Mouse (Mus musculus): ENCODE data around the gene Slc35e3.
A peak's percentile ranks its signal among the peaks of the same experiment; 100 is the strongest.

Gene Slc35e3

DNA sequence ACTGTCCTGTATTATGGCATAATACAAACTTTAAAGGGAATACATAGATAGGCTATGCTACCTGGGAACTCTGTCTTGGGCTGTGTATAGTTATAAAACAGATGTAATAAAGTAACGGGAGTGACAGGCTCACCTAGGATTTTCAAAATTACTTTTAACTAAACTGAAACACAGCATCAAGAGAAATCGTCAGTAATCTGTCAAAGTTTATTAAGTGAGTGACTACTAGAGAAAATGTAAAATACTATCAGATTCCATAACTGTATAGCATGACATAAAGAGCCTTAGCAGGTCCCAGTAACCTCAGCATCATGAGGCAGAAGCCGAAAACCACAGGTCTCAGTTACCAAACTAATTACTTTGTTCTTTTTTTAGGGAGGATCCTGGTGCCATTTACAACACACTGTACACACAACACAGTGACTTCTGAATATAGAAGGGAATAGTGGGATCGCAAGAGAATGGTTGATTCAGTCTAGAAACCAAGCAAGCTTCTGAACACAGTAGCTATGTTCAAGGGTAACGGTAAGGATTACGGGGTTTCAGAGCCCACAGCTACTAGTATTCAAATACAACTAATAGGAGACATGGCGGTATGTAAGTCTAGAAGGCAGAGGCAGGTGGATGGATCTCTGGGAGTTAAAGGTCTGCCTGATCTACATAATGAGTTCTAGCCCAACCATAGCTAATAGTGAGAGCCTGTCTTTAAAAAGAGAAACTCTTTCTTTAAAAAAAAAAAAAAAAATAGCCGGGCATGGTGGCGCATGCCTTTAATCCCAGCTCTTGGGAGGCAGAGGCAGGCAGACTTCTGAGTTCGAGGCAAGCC, 47.6 kb downstream of the Slc35e3 start:
- DNase-seq (ENCODE audit: low read depth, low spot score) = no peak

- DNase-seq (ENCODE audit: low read depth, low spot score) = no peak
Observed at GRCm38 (mm10) chr10:117697561-117698115, 48.5 kb downstream of the Slc35e3 start.

DNA sequence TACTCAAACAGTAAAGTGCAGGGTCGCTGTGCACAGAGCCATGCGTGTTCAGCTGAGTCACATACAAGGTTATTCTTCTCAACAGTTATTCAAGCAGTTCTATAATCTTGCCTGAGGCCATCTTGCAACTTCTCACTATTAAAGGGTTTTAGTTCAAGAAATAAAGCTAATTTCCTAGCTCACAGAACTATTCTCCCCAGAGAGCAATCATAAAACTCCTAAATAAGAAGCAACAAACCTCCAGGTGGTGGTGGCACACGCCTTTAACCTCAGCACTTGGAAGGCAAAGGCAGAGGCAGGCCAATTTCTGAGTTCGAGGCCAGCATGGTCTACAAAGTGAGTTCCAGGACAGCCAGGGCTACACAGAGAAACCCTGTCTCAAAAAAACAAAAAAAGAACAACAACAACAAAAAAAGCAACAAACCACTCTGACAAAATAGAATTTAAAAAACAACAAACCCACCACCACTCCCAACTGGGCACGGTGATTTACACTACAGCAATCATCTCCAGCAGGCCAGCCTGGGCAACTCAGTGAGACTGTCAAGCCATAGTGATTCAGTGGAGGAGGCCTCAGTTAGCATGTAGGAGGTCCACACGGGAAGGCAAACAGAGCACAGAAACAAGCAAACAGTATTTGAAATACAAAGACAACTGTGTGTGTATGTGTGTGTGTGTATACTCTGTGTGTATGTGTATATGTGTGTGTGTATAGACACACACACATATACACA, 49.2 kb downstream of the Slc35e3 start:
- DNase-seq (ENCODE audit: low read depth, low spot score) = no peak

- no peak for DNase-seq (ENCODE audit: low read depth, low spot score)
Observed at GRCm38 (mm10) chr10:117696021-117696826, 49.9 kb downstream of the Slc35e3 start.

GRCm38 (mm10) chr10:117695605-117696004, 50.6 kb downstream of the Slc35e3 start:
- no peak for DNase-seq (ENCODE audit: low read depth, low spot score)

GRCm38 (mm10) chr10:117695027-117695426, 51.1 kb downstream of the Slc35e3 start:
- DNase-seq (ENCODE audit: low read depth, low spot score) = no peak

DNA sequence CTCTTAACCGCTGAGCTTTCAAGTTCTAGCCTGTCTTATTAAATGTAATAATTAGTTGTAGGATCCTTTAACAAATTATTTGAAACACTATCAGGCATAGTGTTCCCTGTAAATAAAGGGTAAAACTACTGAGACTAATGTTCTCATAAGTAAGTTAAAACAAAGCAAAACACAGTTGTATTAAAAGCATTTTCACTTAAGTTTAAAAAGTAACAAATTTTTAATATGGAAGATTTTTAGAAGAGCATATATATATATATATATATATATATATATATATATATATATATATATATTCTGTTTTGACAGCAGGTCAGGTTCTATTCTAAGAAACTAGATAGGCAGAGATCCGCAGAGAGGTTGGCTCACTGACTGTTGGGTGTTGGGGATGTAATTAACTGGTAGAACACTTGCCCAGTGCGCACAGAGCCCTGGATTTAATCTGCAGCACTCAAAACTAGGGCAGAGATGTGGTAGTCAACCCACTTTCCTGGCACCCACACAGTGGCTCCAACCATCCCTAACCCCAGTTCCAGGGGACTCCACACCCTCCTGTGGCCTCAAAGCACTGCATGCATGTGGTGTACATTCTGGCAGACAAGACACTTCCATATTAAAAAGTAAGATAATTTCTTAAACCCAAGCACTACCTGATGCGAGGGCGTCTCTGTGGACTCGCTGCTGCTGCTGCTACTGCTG, 51.8 kb downstream of the Slc35e3 start:
- no peak for DNase-seq (ENCODE audit: low read depth, low spot score)

DNA sequence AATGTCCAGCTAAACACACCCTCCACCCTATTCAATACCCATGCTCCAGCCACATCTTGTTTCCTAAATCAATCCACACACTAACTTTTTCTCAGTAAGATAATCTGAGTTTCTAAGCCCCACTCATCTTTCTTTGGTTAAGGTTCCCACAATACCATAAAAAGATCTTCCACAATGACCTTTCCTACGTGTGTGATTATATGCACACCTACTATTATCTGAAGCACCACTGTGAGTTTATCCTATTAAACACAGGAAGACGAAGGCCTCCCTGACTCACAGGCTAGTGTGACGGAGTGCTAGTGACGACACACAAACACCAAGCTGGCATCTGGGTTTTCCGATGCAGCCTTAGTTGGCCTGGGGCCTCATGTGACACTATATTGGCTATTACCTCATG, 53.2 kb downstream of the Slc35e3 start:
- DNase-seq (ENCODE audit: low read depth, low spot score) = no peak

GRCm38 (mm10) chr10:117692173-117692572, 54.0 kb downstream of the Slc35e3 start:
- DNase-seq (ENCODE audit: low read depth, low spot score) = no peak

GRCm38 (mm10) chr10:117691389-117691968, 54.7 kb downstream of the Slc35e3 start:
- no peak for DNase-seq (ENCODE audit: low read depth, low spot score)

GRCm38 (mm10) chr10:117690770-117691296, 55.3 kb downstream of the Slc35e3 start:
- DNase-seq (ENCODE audit: low read depth, low spot score) = no peak

DNA sequence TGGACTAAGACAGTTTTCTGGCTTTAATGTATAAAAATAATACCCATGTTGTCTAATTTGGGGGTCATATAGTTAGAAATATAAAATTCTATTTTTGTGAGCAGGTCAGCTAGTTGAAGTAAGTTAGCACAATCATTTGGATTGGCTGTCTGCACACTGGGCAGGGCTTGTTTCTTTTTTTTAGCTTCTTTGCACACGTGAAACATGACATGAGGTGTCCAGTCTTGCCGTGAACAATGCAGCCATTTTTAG, 56.1 kb downstream of the Slc35e3 start:
- no peak for DNase-seq (ENCODE audit: low read depth, low spot score)

DNA sequence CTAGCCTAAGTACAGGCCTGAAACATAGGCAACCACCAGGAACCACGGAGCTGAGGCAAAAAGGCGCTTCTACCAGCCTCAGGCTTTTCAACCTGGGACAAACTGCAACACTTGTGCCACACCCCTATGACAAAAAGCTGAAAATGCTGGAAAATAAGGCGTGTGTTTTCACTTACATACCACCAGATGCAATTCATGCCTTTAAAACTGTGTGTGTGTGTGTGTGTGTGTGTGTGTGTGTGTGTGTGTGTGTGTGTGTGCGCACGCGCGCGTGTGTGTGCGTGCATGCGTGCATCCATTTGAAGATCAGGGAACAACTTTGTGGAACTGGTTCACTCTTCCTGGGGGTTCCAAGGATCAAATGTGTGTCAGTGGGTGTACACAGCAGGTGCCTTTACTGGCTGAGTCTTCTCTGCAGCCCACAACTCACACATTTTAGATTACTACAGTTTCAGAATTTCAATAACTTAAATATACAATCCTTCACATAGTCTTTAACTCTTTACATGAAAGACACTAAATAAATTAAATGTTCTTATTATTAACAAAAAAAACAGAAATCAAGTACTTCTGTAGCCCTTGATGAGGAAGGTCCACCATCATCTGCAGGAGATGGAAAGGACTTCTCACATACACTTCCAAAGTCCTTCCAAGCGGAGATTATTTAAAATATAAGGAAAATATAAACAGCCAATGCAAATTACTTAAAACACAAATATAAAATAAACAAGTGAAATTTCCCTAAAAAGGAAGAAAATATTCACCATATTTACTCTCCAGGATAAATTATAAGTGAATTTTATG, 56.7 kb downstream of the Slc35e3 start:
- no peak for DNase-seq (ENCODE audit: low read depth, low spot score)

DNA sequence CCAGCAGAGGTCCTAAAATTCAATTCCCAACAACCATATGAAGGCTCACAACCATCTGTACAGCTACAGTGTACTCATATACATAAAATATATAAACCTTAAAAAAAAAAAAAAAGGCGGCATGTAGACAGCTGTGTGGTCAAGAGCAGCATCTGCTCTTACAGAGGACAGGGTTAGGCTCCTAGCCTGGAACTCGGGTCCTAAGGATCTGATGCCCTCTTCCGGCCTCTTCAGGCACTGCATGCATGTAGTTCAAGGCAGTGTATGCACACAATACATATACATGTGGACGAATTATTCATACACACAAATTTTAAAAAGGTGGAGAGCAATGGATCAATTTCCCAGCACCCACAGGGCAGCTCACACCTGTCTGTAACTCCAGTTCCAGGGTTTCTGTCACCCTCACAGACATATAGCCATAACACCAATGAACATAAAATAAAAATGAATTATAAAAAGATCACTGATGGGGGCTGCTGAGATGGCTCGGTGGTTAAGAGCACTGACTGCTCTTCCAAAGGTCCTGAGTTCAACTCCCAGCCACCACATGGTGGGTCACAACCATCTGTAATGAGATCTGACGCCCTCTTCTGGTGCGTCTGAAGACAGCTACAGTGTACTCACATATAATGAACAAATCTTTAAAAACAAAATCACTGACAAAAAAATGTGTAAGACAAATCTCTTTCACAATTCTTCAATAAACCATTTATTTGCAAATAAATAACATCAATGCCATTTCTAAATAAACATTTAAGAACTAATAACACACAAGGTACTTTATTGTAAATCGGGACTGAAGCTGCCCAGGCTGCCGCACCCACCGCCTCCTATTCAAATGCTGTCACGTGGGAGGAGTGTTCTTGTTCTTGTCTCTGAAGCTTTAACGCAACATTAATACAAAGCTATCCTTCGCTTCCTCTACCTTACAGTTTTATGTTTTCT, 57.7 kb downstream of the Slc35e3 start:
- peak; percentile 41 for DNase-seq (ENCODE audit: low read depth, low spot score)

GRCm38 (mm10) chr10:117687577-117687976, 58.6 kb downstream of the Slc35e3 start:
- DNase-seq (ENCODE audit: low read depth, low spot score) = no peak

- no peak for DNase-seq (ENCODE audit: low read depth, low spot score)
Observed at GRCm38 (mm10) chr10:117687018-117687417, 59.1 kb downstream of the Slc35e3 start.

- no peak for DNase-seq (ENCODE audit: low read depth, low spot score)
Observed at GRCm38 (mm10) chr10:117685849-117686591, 60.1 kb downstream of the Slc35e3 start.

- no peak for DNase-seq (ENCODE audit: low read depth, low spot score)
Observed at GRCm38 (mm10) chr10:117685171-117685848, 60.9 kb downstream of the Slc35e3 start.
